23 mouse cellular contexts compared by ENCODE assay signal in the genomic region with DNA sequence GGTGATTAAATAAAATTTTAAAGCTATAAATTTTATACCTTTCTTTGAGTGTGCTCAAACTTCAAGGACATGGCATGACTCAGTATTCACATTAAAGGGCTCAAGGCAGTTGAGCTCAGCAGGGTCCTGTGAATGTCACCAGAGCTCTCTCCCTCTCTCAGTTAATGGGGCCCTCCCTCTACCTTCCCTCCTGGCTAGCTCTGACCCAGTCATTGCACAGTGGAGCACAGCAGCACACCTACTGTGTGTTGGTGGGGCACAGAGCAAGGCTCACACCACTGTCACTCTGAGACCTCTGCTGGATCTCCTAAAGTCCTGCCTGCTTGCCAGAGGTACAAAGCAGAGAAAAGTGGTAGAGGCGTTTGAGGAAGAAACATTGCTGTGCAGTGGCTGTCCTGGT. TPM values are rescaled to one million over a fixed set of nuclear protein-coding genes. Genes with fewer than 3 reads are reported as not detected.
"Had no signal": no experiment of that assay in that cellular context is flagged by ENCODE, and none has a peak within 500 bp of the region (broad histone marks: within the 10 kb centered on the region; RNA-seq: fewer than 3 reads in every experiment).

No protein-coding gene starts in this region.

- H3K27me3 ChIP-seq: lung, embryonic 15.5 days; megakaryocyte, embryonic 14.5 days; midbrain, embryonic 13.5 days; midbrain, embryonic 15.5 days; neural tube, embryonic 12.5 days; stomach, embryonic 15.5 days had no signal

- H3K9me3 ChIP-seq: lung, embryonic 15.5 days; megakaryocyte, embryonic 14.5 days; midbrain, embryonic 13.5 days; midbrain, embryonic 15.5 days; neural tube, embryonic 12.5 days; stomach, embryonic 15.5 days had no signal

- ATAC-seq: lung, postnatal 0 days; midbrain, embryonic 13.5 days; midbrain, embryonic 15.5 days had no signal

- H3K4me1 ChIP-seq: lung, embryonic 15.5 days; neural tube, embryonic 12.5 days; stomach, embryonic 15.5 days had no signal

- H3K4me3 ChIP-seq: lung, embryonic 15.5 days; megakaryocyte, embryonic 14.5 days; midbrain, embryonic 13.5 days; midbrain, embryonic 15.5 days; neural tube, embryonic 12.5 days; stomach, embryonic 15.5 days had no signal

- H3K9ac ChIP-seq: lung, embryonic 15.5 days; midbrain, embryonic 13.5 days; midbrain, embryonic 15.5 days; neural tube, embryonic 12.5 days; stomach, embryonic 15.5 days had no signal

- DNase-seq: lung, adult 2 months; lung, postnatal 14 days; lung, postnatal 36 days; right cerebral cortex, postnatal 14 days; thymus, adult 2 months; thymus, postnatal 25 days; thymus, postnatal 4 days had no signal

- H3K4me2 ChIP-seq: lung, embryonic 15.5 days; midbrain, embryonic 11.5 days; midbrain, embryonic 13.5 days; midbrain, embryonic 15.5 days; neural tube, embryonic 12.5 days; stomach, embryonic 15.5 days had no signal

- H3K27ac ChIP-seq: lung, embryonic 15.5 days; macrophage; midbrain, embryonic 13.5 days; midbrain, embryonic 15.5 days; neural tube, embryonic 12.5 days; stomach, embryonic 15.5 days; stomach, postnatal 0 days had no signal

RNA-seq across cellular contexts. Expression of gene Gm7271, which starts 52.4 kb away (rescaled TPM):
- total RNA-seq: megakaryocyte progenitor cell, adult 5-6 weeks; midbrain, postnatal 0 days; monocyte, adult 5-6 weeks had no signal
- polyA plus RNA-seq: lung, adult 2 months; lung, embryonic 15.5 days; lung, postnatal 0 days; macrophage; midbrain, embryonic 13.5 days; midbrain, embryonic 15.5 days; midbrain, postnatal 0 days; spleen, adult 2 months; stomach, embryonic 15.5 days; stomach, postnatal 0 days; testis, adult 2 months; thymus, adult 2 months; urinary bladder, adult 2 months had no signal
